Mouse (Mus musculus): ENCODE measurements around the gene Aco1. TPM values are rescaled to one million over a fixed set of nuclear protein-coding genes. Genes with fewer than 3 reads are reported as not detected.

Aco1 gene
- polyA plus RNA-seq, 1 experiment from 2014 or later = 77.7 TPM

GRCm38 (mm10) chr4:40221876-40222585 is 79.2 kb downstream of the Aco1 start:
- 50% methylated on average over 21 of the region's 21 CpGs for WGBS
- no peaks in the 10 kb centered on the region for H3K9me3 ChIP-seq (replicated peaks)
- H3K27me3 ChIP-seq = no peaks in the 10 kb centered on the region
- ATAC-seq (replicated peaks; ENCODE audit: low FRiP score) = no peak
- no peak overlapping the region for H3K9ac ChIP-seq
- H3K4me1 ChIP-seq = 0 out of 2 replicates have a peak, but pooled peaks cover 4% of the 10 kb centered on the region
- no peak overlapping the region for H3K4me2 ChIP-seq
- H3K4me3 ChIP-seq (replicated peaks) = no peak overlapping the region
- H3K36me3 ChIP-seq = peaks cover 7% of the 10 kb centered on the region; the same call in 1 of the 2 replicates
- no peak overlapping the region for H3K27ac ChIP-seq

DNA sequence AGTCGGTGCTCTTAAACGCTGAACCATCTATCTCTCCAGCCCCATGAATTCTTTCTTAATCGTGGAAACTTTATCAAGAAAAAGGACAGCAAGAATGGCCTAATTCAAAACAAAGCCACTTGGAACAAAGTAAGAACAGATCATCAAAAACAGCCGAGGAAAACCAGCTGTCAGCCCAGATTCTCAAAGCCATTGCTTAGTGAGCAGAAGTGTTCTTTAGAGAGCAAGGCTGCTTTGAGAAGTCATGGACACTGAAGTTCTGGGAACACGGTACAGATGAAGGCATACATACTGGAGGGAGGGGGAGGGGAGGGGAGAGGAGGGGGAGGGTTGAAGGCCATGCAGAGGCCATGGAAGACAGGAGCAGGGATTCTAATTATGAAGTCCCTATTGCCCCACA is 83.2 kb downstream of the Aco1 start:
- no peaks in the 10 kb centered on the region for H3K27me3 ChIP-seq
- ATAC-seq (replicated peaks; ENCODE audit: low FRiP score) = no peak
- H3K4me1 ChIP-seq = 0 out of 2 replicates have a peak, but pooled peaks cover 3% of the 10 kb centered on the region
- no peak overlapping the region for H3K9ac ChIP-seq
- no peak overlapping the region for H3K4me3 ChIP-seq (replicated peaks)
- no peaks in the 10 kb centered on the region for H3K9me3 ChIP-seq (replicated peaks)
- no peak overlapping the region for H3K27ac ChIP-seq
- WGBS = 70% methylated on average over 5 of the region's 5 CpGs
- no peak overlapping the region for H3K4me2 ChIP-seq
- peaks cover 16% of the 10 kb centered on the region; the same call in 1 of the 2 replicates for H3K36me3 ChIP-seq

- Histone ChIP-seq H3K4me3 (replicated peaks) (no peak overlapping the region), H3K4me1 (no peaks in the 10 kb centered on the region), H3K27me3 (no peaks in the 10 kb centered on the region), H3K36me3 (peaks cover 16% of the 10 kb centered on the region; the same call in 1 of the 2 replicates), H3K27ac (no peak overlapping the region), H3K4me2 (no peak overlapping the region), H3K9me3 (replicated peaks) (no peaks in the 10 kb centered on the region), H3K9ac (no peak overlapping the region)
- ATAC-seq (replicated peaks; ENCODE audit: low FRiP score) = no peak
- 87% methylated on average over 11 of the region's 11 CpGs for WGBS
Measured at GRCm38 (mm10) chr4:40227131-40227530, 84.2 kb downstream of the Aco1 start.

DNA sequence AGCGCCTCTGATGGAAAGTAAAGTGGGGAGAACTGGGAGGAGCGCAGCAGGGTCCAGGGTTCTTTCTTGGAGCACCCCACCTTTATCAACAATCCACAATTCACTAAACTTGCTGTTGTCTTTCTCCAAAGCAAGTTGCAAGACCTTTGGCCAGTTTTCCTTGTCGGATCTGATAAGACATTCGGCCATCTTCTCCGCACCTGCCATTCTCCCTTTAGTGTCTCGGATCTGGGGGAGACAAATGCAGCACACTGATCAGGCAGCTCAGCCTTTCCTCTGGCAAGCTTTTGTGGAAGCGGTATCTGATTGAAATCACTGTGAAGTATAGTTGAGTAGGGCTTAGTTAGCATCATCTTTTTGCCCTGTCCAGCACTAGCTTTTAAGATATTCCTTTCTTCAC is 85.0 kb downstream of the Aco1 start:
- Histone ChIP-seq H3K27me3 (no peaks in the 10 kb centered on the region), H3K36me3 (peaks cover 16% of the 10 kb centered on the region; the same call in 1 of the 2 replicates), H3K9me3 (replicated peaks) (no peaks in the 10 kb centered on the region), H3K4me1 (no peaks in the 10 kb centered on the region), H3K4me2 (no peak overlapping the region), H3K27ac (no peak overlapping the region), H3K4me3 (replicated peaks) (no peak overlapping the region), H3K9ac (no peak overlapping the region)
- 91% methylated on average over 7 of the region's 7 CpGs for WGBS
- no peak for ATAC-seq (replicated peaks; ENCODE audit: low FRiP score)

DNA sequence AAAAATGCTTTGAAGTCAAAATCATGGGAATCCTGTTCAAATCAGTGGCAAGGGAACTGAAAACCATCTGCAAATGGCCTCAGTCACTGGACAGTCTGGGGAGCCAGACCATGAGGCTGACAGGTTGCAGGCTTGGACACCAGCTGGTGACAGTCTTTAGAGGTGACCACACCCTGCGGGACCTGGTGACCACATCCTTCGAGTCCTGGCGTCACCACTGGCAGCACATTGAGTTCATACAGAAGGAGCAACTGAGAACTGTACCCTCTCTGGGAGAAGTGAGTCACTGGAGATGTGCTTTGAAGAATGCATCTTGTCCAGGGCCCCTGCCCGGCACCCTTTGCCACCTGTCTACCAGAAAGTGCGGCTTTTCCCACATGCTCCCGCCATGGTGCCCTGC is 86.8 kb downstream of the Aco1 start:
- no peaks in the 10 kb centered on the region for H3K4me1 ChIP-seq
- no peak overlapping the region for H3K27ac ChIP-seq
- H3K9me3 ChIP-seq (replicated peaks) = no peaks in the 10 kb centered on the region
- H3K9ac ChIP-seq = no peak overlapping the region
- H3K27me3 ChIP-seq = no peaks in the 10 kb centered on the region
- H3K4me2 ChIP-seq = no peak overlapping the region
- peaks cover 9% of the 10 kb centered on the region; the same call in 1 of the 2 replicates for H3K36me3 ChIP-seq
- 94% methylated on average over 6 of the region's 6 CpGs for WGBS
- no peak overlapping the region for H3K4me3 ChIP-seq (replicated peaks)
- no peak for ATAC-seq (replicated peaks; ENCODE audit: low FRiP score)

GRCm38 (mm10) chr4:40233062-40233664 is 90.3 kb downstream of the Aco1 start:
- no peaks in the 10 kb centered on the region for H3K4me1 ChIP-seq
- ATAC-seq (replicated peaks; ENCODE audit: low FRiP score) = no peak
- no peak overlapping the region for H3K4me3 ChIP-seq (replicated peaks)
- no peak overlapping the region for H3K4me2 ChIP-seq
- no peak overlapping the region for H3K27ac ChIP-seq
- no peaks in the 10 kb centered on the region for H3K27me3 ChIP-seq
- H3K36me3 ChIP-seq = peaks cover 1% of the 10 kb centered on the region; the same call in 1 of the 2 replicates
- H3K9ac ChIP-seq = no peak overlapping the region
- H3K9me3 ChIP-seq (replicated peaks) = no peaks in the 10 kb centered on the region
- WGBS = 92% methylated on average over 7 of the region's 7 CpGs

- H3K4me1 ChIP-seq = peaks cover 9% of the 10 kb centered on the region; the same call in 1 of the 2 replicates
- ATAC-seq (replicated peaks; ENCODE audit: low FRiP score) = no peak
- H3K9me3 ChIP-seq (replicated peaks) = no peaks in the 10 kb centered on the region
- no peak overlapping the region for H3K9ac ChIP-seq
- 87% methylated on average over 6 of the region's 6 CpGs for WGBS
- no peak overlapping the region for H3K27ac ChIP-seq
- no peaks in the 10 kb centered on the region for H3K27me3 ChIP-seq
- no peaks in the 10 kb centered on the region for H3K36me3 ChIP-seq
- H3K4me2 ChIP-seq = no peak overlapping the region
- H3K4me3 ChIP-seq (replicated peaks) = no peak overlapping the region
Measured at GRCm38 (mm10) chr4:40234256-40234655, 91.4 kb downstream of the Aco1 start.

DNA sequence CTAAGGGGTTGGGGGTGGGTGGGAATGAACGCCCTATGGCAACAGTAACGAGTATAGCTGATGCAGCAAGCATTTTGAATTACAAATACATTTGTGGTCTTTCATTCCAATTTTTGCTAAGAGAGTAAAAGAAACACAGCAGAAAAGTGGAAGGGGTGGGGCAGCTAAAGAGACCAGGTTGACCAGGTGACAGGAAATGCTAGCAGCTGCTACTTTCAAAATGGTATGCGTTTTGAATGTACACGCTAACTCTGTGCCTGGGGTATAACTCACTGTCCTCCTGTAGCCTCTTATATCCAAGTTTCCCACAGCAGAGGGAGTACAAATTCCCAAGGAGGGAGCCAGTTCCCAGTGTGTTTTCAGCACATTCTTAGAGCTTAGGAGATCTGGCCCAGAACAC is 93.9 kb downstream of the Aco1 start:
- Histone ChIP-seq H3K9ac (no peak overlapping the region), H3K4me3 (replicated peaks) (no peak overlapping the region), H3K27ac (no peak overlapping the region), H3K27me3 (no peaks in the 10 kb centered on the region), H3K9me3 (replicated peaks) (no peaks in the 10 kb centered on the region), H3K4me1 (peaks cover 14% of the 10 kb centered on the region), H3K4me2 (no peak overlapping the region), H3K36me3 (no peaks in the 10 kb centered on the region)
- ATAC-seq (replicated peaks; ENCODE audit: low FRiP score) = no peak
- 79% methylated on average over 4 of the region's 4 CpGs for WGBS

GRCm38 (mm10) chr4:40238483-40239408 is 95.9 kb downstream of the Aco1 start:
- Histone ChIP-seq H3K27me3 (no peaks in the 10 kb centered on the region), H3K4me1 (peaks cover 14% of the 10 kb centered on the region), H3K4me3 (replicated peaks) (peak overlapping the region; percentile 64), H3K4me2 (peak overlapping the region; percentile 84), H3K9me3 (replicated peaks) (no peaks in the 10 kb centered on the region), H3K27ac (peak overlapping the region; percentile 81), H3K9ac (peak overlapping the region; percentile 62), H3K36me3 (no peaks in the 10 kb centered on the region)
- peak; percentile 57 for ATAC-seq (replicated peaks; ENCODE audit: low FRiP score)
- WGBS = under 1% methylated on average over 17 of the region's 17 CpGs

DNA sequence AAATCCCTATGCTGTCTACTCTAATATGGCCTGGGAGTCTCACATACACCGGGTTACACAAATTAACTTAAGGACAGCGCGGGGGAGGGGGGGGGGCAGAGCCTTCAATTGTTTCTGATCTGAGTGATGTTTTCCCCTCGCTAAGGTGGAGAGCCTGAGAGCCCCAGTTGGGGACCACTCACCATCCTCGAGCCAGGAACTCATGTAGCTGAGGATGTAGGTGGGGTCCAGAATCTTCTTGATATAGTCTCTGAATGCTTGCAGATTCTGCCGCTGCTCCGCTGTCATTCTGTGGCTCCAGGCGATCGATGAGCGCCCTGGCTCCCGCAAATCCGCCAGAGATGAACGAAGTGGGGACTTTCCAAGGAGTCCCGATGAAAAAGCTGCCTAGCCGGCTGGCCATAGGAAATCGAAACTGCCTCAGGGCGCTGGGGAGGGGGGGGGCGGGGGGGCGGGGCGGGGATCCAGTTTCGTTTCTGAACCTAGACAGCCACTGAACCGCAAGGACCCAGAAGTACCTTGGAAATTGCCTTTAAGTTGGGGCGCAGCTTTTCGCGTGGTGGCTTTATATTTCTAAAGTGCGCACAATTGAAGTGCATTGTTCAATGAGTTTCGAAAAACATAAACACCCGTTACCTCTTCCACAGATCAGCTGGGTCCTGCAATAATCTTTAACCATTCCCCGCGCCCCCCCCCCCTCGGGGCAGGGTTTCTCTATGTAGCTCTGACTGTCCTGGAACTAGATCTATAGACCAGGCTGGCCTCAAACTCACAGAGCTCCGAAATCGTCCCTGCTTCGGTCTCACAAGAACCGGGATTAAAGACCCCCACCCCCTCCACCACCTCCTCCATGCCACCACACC is 96.8 kb downstream of the Aco1 start, which contains the start of gene Ddx58:
Gene Ddx58, minus strand, starts transcription at position 420 of the 863 bp plus-strand sequence.
- Histone ChIP-seq H3K27me3 (no peaks in the 10 kb centered on the region), H3K4me2 (peak within 1 kb of the TSS; percentile 84), H3K4me1 (peaks cover 14% of the 10 kb centered on the region), H3K4me3 (replicated peaks) (peak within 1 kb of the TSS; percentile 64), H3K9ac (peak within 1 kb of the TSS; percentile 62), H3K27ac (peak within 1 kb of the TSS; percentile 81), H3K36me3 (no peaks in the 10 kb centered on the region), H3K9me3 (replicated peaks) (no peaks in the 10 kb centered on the region)
- WGBS = 2% methylated on average over 35 of the region's 35 CpGs
- peak; percentile 65 for ATAC-seq (replicated peaks; ENCODE audit: low FRiP score)

- Histone ChIP-seq H3K4me3 (replicated peaks) (peak overlapping the region; percentile 64), H3K27ac (0 out of 2 replicates have a peak overlapping the region, but pooled peaks have one; percentile 18), H3K4me2 (peak overlapping the region; percentile 84), H3K9ac (peak overlapping the region; percentile 62; the same call in 1 of the 2 replicates), H3K9me3 (replicated peaks) (no peaks in the 10 kb centered on the region), H3K27me3 (no peaks in the 10 kb centered on the region), H3K4me1 (peaks cover 14% of the 10 kb centered on the region), H3K36me3 (no peaks in the 10 kb centered on the region)
- WGBS = 20% methylated on average over 5 of the region's 5 CpGs
- ATAC-seq (replicated peaks; ENCODE audit: low FRiP score) = peak; percentile 41
Measured at GRCm38 (mm10) chr4:40240272-40240744, 97.4 kb downstream of the Aco1 start.
